Mouse (Mus musculus): Measurements from ENCODE around the gene Tcl1b3.

Tcl1b3 gene

GRCm38 (mm10) chr12:105235091-105235490 lies 44.2 kb downstream of the Tcl1b3 start:
- DNase-seq: no peak

- DNase-seq: no peak
These were observed 48.2 kb downstream of the Tcl1b3 start for GRCm38 (mm10) chr12:105239060-105239459.
